Mouse (Mus musculus): Measurements from ENCODE around the gene Myo1g.

GRCm38 (mm10) chr11:6569410-6569777 is 48.6 kb upstream of the Myo1g start:
- TF ChIP-seq CTCF (IDR thresholded peaks at IDR 0.05) (no peak), EP300 (IDR thresholded peaks at IDR 0.05; ENCODE audit: insufficient read depth, low read depth, low read length) (no peak), POLR2A (IDR thresholded peaks at IDR 0.05; ENCODE audit: insufficient read depth, low read depth, low read length) (no peak)

Measured in heart, adult 2 months (tissue).